Mouse (Mus musculus) forebrain, embryonic 15.5 days (tissue): ENCODE data around the gene Cyp3a41b. TPM values are rescaled to one million over a fixed set of nuclear protein-coding genes. Genes with fewer than 3 reads are reported as not detected.
"Not testable (repeated sequence)": the region's sequence is repeated elsewhere in the genome, so short reads cannot be mapped to it uniquely, and the experiment has no call there.

Experiments
- ATAC-seq: fragments of 200-750 bp; cut with Nextera tagmentation; replicated peaks from 2 replicates; pipeline ENCODE4 v1.8.0; 2017; ENCODE audit warnings: mild to moderate bottlenecking, moderate TSS enrichment, moderate library complexity
- H3K27ac ChIP-seq: fragments of 300-500 bp; sonication (generic); replicated peaks from 2 replicates; pipeline ENCODE4 v1.5.1; 2015; ENCODE audit warnings: mild to moderate bottlenecking, inconsistent platforms
- H3K27me3 ChIP-seq: fragments of 300-500 bp; sonication (generic); 2 replicates; pipeline ENCODE4 v1.6.1; 2015; ENCODE audit warnings: inconsistent platforms
- H3K36me3 ChIP-seq: fragments of 300-500 bp; sonication (generic); 2 replicates; pipeline ENCODE4 v1.6.1; 2015; ENCODE audit warnings: mild to moderate bottlenecking, inconsistent platforms
- H3K4me1 ChIP-seq: fragments of 300-500 bp; sonication (generic); 2 replicates; pipeline ENCODE4 v1.6.1; 2015; ENCODE audit warnings: inconsistent platforms
- H3K4me2 ChIP-seq: fragments of 300-500 bp; sonication (generic); replicated peaks from 2 replicates; pipeline ENCODE4 v1.6.1; 2015; ENCODE audit warnings: mild to moderate bottlenecking, inconsistent platforms
- H3K4me3 ChIP-seq: fragments of 300-500 bp; sonication (generic); 2 replicates; pipeline ENCODE4 v1.5.1; 2015; ENCODE audit warnings: mild to moderate bottlenecking, inconsistent platforms
- H3K9ac ChIP-seq: fragments of 300-500 bp; sonication (generic); replicated peaks from 2 replicates; pipeline ENCODE4 v1.6.1; 2015; ENCODE audit warnings: mild to moderate bottlenecking, inconsistent platforms
- H3K9me3 ChIP-seq: fragments of 300-500 bp; sonication (generic); 2 replicates; pipeline ENCODE4 v1.6.1; 2016; ENCODE audit warnings: inconsistent platforms
- WGBS: fragments of 180-500 bp; shearing (Covaris S2); methylation state at CpG from one replicate; pipeline ENCODE4 v1.1.7; 2015; ENCODE audit warnings: mixed read lengths; 5-methylcytosine and 5-hydroxymethylcytosine counted together
- polyA plus RNA-seq: library from polyadenylated mRNA; unstranded; fragments of >200 nt; fragmentation: Nextera tagmentation; extraction: Ambion mirVana; gene quantifications from 2 replicates; pipeline ENCODE4 v1.2.1, GENCODE M21; 2015

The Cyp3a41b gene
- polyA plus RNA-seq, result not detected in 2 replicates

GRCm38 (mm10) chr5:145584630-145585029 is at the start of gene Cyp3a41b:
Gene Cyp3a41b, minus strand, starts transcription at chr5:145584730.
- H3K36me3 ChIP-seq, H3K9ac ChIP-seq, H3K4me2 ChIP-seq, H3K27me3 ChIP-seq, H3K27ac ChIP-seq, H3K4me1 ChIP-seq, H3K4me3 ChIP-seq, H3K9me3 ChIP-seq, ATAC-seq: not testable (repeated sequence)
- 79% methylated on average over 1 of the region's 2 CpGs for WGBS

- not testable (repeated sequence) for H3K9ac ChIP-seq, H3K27me3 ChIP-seq, H3K4me3 ChIP-seq, H3K36me3 ChIP-seq, H3K4me1 ChIP-seq, ATAC-seq, H3K4me2 ChIP-seq, H3K27ac ChIP-seq
- 87% methylated on average over 1 of the region's 1 CpGs for WGBS
- H3K9me3 ChIP-seq, result peaks cover 47% of the 10 kb centered on the region
These were observed 47.8 kb upstream of the Cyp3a41b start for GRCm38 (mm10) chr5:145632286-145632685.

GRCm38 (mm10) chr5:145604891-145605290 is 20.4 kb upstream of the Cyp3a41b start:
- not testable (repeated sequence) for H3K36me3 ChIP-seq, H3K4me3 ChIP-seq, H3K27me3 ChIP-seq, H3K9ac ChIP-seq, H3K27ac ChIP-seq, ATAC-seq, H3K4me2 ChIP-seq, H3K4me1 ChIP-seq
- 83% methylated on average over 1 of the region's 1 CpGs for WGBS
- peaks cover 27% of the 10 kb centered on the region for H3K9me3 ChIP-seq

GRCm38 (mm10) chr5:145597851-145598250 is 13.3 kb upstream of the Cyp3a41b start:
- ATAC-seq, H3K4me2 ChIP-seq, H3K36me3 ChIP-seq, H3K9me3 ChIP-seq, H3K4me1 ChIP-seq, H3K4me3 ChIP-seq, H3K9ac ChIP-seq, H3K27me3 ChIP-seq, H3K27ac ChIP-seq: not testable (repeated sequence)
- WGBS, result 79% methylated on average over 5 of the region's 5 CpGs

- not testable (repeated sequence) for H3K9ac ChIP-seq, H3K27me3 ChIP-seq, H3K4me3 ChIP-seq, H3K9me3 ChIP-seq, H3K4me2 ChIP-seq, ATAC-seq, H3K27ac ChIP-seq, H3K36me3 ChIP-seq, H3K4me1 ChIP-seq
- WGBS, result 48% methylated on average over 1 of the region's 1 CpGs
These were observed 7.2 kb downstream of the Cyp3a41b start for GRCm38 (mm10) chr5:145577321-145577720.

- not testable (repeated sequence) for H3K36me3 ChIP-seq, ATAC-seq, H3K4me2 ChIP-seq, H3K9ac ChIP-seq, H3K4me1 ChIP-seq, H3K27me3 ChIP-seq, H3K9me3 ChIP-seq, H3K4me3 ChIP-seq, H3K27ac ChIP-seq
- WGBS, result 85% methylated on average over 4 of the region's 4 CpGs
These were observed 8.9 kb downstream of the Cyp3a41b start for GRCm38 (mm10) chr5:145575660-145576059.

- 75% methylated on average over 2 of the region's 2 CpGs for WGBS
- not testable (repeated sequence) for H3K9me3 ChIP-seq, H3K4me1 ChIP-seq, H3K27me3 ChIP-seq, H3K27ac ChIP-seq, H3K4me2 ChIP-seq, ATAC-seq, H3K4me3 ChIP-seq, H3K36me3 ChIP-seq, H3K9ac ChIP-seq
These were observed 12.6 kb downstream of the Cyp3a41b start for GRCm38 (mm10) chr5:145571922-145572321.

Other genes with a start within 250 kb of the Cyp3a41b start
- not detected in 2 replicates for gene Cyp3a57, start 239.5 kb downstream of the Cyp3a41b start, polyA plus RNA-seq
- gene Cyp3a16, start 115.0 kb downstream of the Cyp3a41b start, polyA plus RNA-seq, result not detected in 2 replicates
- gene Cyp3a41a, start 135.4 kb upstream of the Cyp3a41b start, polyA plus RNA-seq, result not detected in 2 replicates
- not detected in 2 replicates for gene Cyp3a44, start 221.1 kb upstream of the Cyp3a41b start, polyA plus RNA-seq